In the genomic region with DNA sequence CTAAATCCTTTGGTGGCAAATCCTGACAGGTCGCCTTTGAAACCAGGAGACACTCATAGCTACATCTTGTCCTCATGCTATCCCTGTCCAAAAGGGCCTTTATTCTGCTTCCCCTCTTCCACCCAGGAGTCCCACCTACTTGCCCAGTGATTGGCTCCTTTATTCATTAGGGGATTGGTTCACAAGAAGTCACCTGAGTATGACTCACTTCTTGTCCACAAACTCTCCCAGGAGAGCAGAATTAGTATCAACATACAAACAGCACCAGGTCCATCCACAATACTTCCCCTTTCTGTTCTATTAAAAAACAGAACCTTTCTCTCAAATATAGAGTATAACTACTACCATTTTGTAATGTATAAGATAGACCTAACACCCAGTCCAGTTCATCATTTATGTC, we compare ENCODE assay signal across 27 mouse cellular contexts. TPM values are rescaled to one million over a fixed set of nuclear protein-coding genes. Genes with fewer than 3 reads are reported as not detected.
"Had no signal": no experiment of that assay in that cellular context is flagged by ENCODE, and none has a peak within 500 bp of the region (broad histone marks: within the 10 kb centered on the region; RNA-seq: fewer than 3 reads in every experiment).

No protein-coding gene starts in this region.

RNA-seq across cellular contexts. Expression of a gene that starts 52.6 kb away (rescaled TPM):
- total RNA-seq: gastrocnemius, adult 18-20 months; gastrocnemius, adult 8-10 months; gastrocnemius, postnatal 14 days; gastrocnemius, postnatal 36 days; heart, postnatal 36 days; hematopoietic stem cell, adult 5-6 weeks; hindbrain, postnatal 0 days; layer of hippocampus, adult 18-20 months; layer of hippocampus, postnatal 10 days; layer of hippocampus, postnatal 25 days; left cerebral cortex, adult 2 months; left cerebral cortex, postnatal 14 days; left cerebral cortex, postnatal 36 days had no signal
- polyA plus RNA-seq: heart, embryonic 11.5 days; heart, embryonic 13.5 days; hindbrain, embryonic 11.5 days; hindbrain, embryonic 13.5 days; hindbrain, embryonic 15.5 days; hindbrain, postnatal 0 days; intestine, embryonic 14.5 days; intestine, embryonic 16.5 days; kidney, embryonic 15.5 days; kidney, postnatal 0 days; limb, embryonic 10.5 days; limb, embryonic 12.5 days; limb, embryonic 14.5 days; liver, embryonic 11.5 days; liver, embryonic 13.5 days had no signal
